Mouse (Mus musculus) hindbrain, embryonic 15.5 days (tissue): ENCODE results near the gene Zfyve27. TPM values are rescaled to one million over a fixed set of nuclear protein-coding genes. Genes with fewer than 3 reads are reported as not detected.

Source experiments
- ATAC-seq: fragments of 200-750 bp; cut with Nextera tagmentation; 2 replicates; pipeline ENCODE4 v1.8.0; 2017; ENCODE audit warnings: low read depth, moderate number of reproducible peaks, moderate TSS enrichment; ENCODE audit not compliant: low FRiP score
- H3K27ac ChIP-seq: fragments of 300-500 bp; sonication (generic); replicated peaks from 2 replicates; pipeline ENCODE4 v1.5.1; 2015; ENCODE audit warnings: mild to moderate bottlenecking, inconsistent platforms
- H3K27me3 ChIP-seq: fragments of 300-500 bp; sonication (generic); 2 replicates; pipeline ENCODE4 v1.6.1; 2015; ENCODE audit warnings: control low read depth, inconsistent platforms
- H3K36me3 ChIP-seq: fragments of 300-500 bp; sonication (generic); 2 replicates; pipeline ENCODE4 v1.6.1; 2015; ENCODE audit warnings: control low read depth, inconsistent platforms
- H3K4me1 ChIP-seq: fragments of 300-500 bp; sonication (generic); replicated peaks from 2 replicates; pipeline ENCODE4 v1.6.1; 2015; ENCODE audit warnings: control low read depth, inconsistent platforms
- H3K4me2 ChIP-seq: fragments of 300-500 bp; sonication (generic); 2 replicates; pipeline ENCODE4 v1.6.1; 2015; ENCODE audit warnings: moderate library complexity, mild to moderate bottlenecking, inconsistent platforms
- H3K4me3 ChIP-seq: fragments of 300-500 bp; sonication (generic); 2 replicates; pipeline ENCODE4 v1.5.1; 2015; ENCODE audit warnings: mild to moderate bottlenecking, inconsistent platforms
- H3K9ac ChIP-seq: fragments of 300-500 bp; sonication (generic); 2 replicates; pipeline ENCODE4 v1.6.1; 2015; ENCODE audit warnings: inconsistent platforms
- H3K9me3 ChIP-seq: fragments of 300-500 bp; sonication (generic); 2 replicates; pipeline ENCODE4 v1.6.1; 2016; ENCODE audit warnings: control low read depth, inconsistent platforms
- WGBS: fragments of 180-500 bp; shearing (Covaris S2); methylation state at CpG from one replicate; pipeline ENCODE4 v1.1.7; 2015; 5-methylcytosine and 5-hydroxymethylcytosine counted together
- polyA plus RNA-seq: library from polyadenylated mRNA; unstranded; fragments of >200 nt; fragmentation: Nextera tagmentation; extraction: Ambion mirVana; gene quantifications from 2 replicates; pipeline ENCODE4 v1.2.1, GENCODE M21; 2015

Gene Zfyve27
- polyA plus RNA-seq, 1 experiment from 2014 or later = 65.0 TPM

DNA sequence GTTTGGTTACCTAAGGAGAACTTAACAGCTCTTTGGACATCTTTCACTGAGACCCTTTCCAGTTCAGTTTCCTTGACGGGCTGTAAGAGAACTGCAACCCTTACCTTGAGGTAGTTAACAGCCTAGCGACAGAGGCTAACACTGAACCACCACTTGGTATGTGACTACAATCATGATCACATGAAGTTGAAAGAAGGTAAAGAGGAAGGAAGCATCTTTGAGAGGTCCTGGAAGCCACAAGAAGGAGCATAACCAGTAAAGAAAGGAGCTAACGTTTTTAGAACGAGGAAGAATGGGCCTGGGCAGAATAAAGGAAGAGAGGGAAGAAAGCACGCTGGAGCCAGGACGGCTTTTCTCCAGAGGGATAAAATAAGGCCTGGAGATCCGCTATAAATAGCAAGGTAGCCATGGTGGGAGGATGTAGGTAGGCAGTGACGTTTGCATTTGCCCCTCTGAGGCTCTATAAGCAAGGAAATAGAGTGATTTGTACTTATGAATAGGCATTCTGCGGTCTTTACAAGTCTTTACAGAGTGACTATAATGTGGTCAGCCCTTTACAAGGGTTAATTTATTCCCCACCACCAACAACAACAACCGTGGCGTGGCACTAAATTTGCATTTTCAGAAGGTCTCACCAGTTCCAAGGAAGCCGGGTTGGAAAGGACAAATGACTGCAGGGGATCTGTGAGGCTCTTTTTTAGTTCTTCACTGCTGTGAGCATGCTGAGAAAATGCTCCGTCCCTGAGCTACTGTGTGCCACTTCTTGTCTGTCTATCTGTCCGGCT is 34.0 kb upstream of the Zfyve27 start:
- H3K9me3 ChIP-seq = no peaks in the 10 kb centered on the region
- H3K4me2 ChIP-seq = peak overlapping the region; percentile 76
- 11% methylated on average over 14 of the region's 14 CpGs for WGBS
- ATAC-seq = no peak
- peak overlapping the region; percentile 42; the same call in 1 of the 2 replicates for H3K9ac ChIP-seq
- no peaks in the 10 kb centered on the region for H3K36me3 ChIP-seq
- peak overlapping the region; percentile 53 for H3K4me3 ChIP-seq
- H3K4me1 ChIP-seq = peaks cover 19% of the 10 kb centered on the region
- H3K27me3 ChIP-seq = no peaks in the 10 kb centered on the region
- peak overlapping the region; percentile 20 for H3K27ac ChIP-seq

DNA sequence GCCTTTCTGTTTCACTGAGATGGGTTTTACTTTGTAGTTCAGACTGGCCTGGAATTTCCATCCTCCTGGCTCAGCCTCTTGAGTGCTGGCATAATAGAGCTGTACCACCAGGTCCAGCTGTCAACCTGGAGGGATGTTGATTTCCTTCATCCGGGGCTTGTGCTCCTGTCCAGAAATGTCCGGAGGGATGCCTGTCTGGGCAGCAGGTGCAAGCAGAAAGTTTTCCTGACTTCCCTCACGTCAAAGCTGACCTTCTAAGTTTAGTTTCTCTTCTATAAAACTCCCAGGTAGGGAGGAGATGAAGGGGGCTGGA is 33.5 kb upstream of the Zfyve27 start:
- H3K9me3 ChIP-seq = no peaks in the 10 kb centered on the region
- H3K4me3 ChIP-seq = no peak overlapping the region
- 47% methylated on average over 3 of the region's 3 CpGs for WGBS
- no peak for ATAC-seq
- no peak overlapping the region for H3K9ac ChIP-seq
- H3K36me3 ChIP-seq = no peaks in the 10 kb centered on the region
- peaks cover 19% of the 10 kb centered on the region for H3K4me1 ChIP-seq
- H3K27me3 ChIP-seq = no peaks in the 10 kb centered on the region
- no peak overlapping the region for H3K4me2 ChIP-seq
- H3K27ac ChIP-seq = no peak overlapping the region

DNA sequence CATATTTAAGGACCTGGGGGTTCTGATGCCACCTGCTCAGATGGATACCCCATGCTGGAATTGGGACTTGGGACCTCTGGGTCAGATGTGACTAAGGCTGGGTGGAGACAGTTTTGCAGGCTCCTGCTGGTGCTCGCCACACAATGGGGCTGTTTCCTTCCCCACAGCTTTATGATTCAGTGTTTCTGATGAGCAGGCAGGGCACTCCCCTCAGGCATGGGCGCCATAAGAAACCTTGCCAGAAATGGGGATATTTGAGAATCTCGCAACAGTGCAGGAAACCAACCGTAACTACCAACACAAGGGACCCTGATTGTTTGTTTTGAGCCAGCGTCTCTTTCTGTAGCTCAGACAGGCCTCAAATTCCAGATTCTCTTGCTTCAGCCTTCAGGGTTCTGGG is 32.6 kb upstream of the Zfyve27 start:
- Histone ChIP-seq H3K9ac (no peak overlapping the region), H3K36me3 (no peaks in the 10 kb centered on the region), H3K4me1 (peaks cover 19% of the 10 kb centered on the region), H3K27ac (no peak overlapping the region), H3K4me3 (no peak overlapping the region), H3K27me3 (no peaks in the 10 kb centered on the region), H3K9me3 (no peaks in the 10 kb centered on the region), H3K4me2 (no peak overlapping the region)
- WGBS = 74% methylated on average over 5 of the region's 5 CpGs
- no peak for ATAC-seq

DNA sequence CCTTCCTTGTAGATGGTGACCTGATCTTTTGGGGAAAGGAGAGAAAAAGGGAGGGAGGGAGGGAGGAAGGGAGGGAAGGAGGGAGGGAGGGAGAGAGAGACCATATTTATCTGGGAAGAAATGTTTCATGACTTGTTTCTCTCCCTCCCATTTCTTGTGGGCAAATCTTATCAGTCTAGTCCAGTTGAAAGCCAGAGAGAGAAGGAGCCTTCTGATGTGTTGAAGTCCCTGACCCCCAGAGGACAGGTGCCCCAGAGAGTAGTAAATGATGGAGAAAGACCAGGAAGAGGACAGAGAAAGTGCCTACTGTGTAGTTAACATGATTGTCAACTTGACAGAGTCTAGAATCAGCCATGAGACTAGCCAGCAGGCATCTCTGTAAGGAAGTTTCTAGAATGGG is 28.7 kb upstream of the Zfyve27 start:
- Histone ChIP-seq H3K27me3 (no peaks in the 10 kb centered on the region), H3K36me3 (no peaks in the 10 kb centered on the region), H3K9me3 (no peaks in the 10 kb centered on the region), H3K4me1 (no peaks in the 10 kb centered on the region), H3K4me3 (no peak overlapping the region), H3K9ac (no peak overlapping the region), H3K27ac (no peak overlapping the region), H3K4me2 (no peak overlapping the region)
- no peak for ATAC-seq

DNA sequence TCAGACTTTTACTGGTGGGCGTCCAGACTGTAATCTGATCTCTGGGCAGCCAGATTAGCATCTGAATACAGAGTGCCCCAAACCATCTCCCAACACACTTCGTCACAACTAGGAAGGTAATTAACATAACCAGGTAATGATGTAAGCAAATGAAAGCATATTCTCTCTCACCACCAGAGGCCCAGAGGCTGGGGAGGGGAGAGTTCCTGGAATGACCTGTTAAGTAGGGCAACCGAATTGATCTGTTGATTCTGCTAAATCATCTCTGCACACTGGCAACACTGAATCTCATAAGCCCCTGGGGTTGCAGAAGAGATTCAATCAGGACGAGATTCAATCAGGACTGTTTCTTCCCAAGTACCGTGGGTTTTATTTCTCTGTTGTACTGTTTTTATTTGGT is 27.6 kb upstream of the Zfyve27 start:
- H3K4me1 ChIP-seq = no peaks in the 10 kb centered on the region
- 27% methylated on average over 5 of the region's 5 CpGs for WGBS
- H3K36me3 ChIP-seq = no peaks in the 10 kb centered on the region
- H3K9ac ChIP-seq = no peak overlapping the region
- no peak overlapping the region for H3K27ac ChIP-seq
- no peak for ATAC-seq
- no peak overlapping the region for H3K4me3 ChIP-seq
- H3K27me3 ChIP-seq = no peaks in the 10 kb centered on the region
- H3K9me3 ChIP-seq = no peaks in the 10 kb centered on the region
- H3K4me2 ChIP-seq = no peak overlapping the region

- no peak for ATAC-seq
Observed at GRCm38 (mm10) chr19:42137167-42137672, 26.5 kb upstream of the Zfyve27 start.

DNA sequence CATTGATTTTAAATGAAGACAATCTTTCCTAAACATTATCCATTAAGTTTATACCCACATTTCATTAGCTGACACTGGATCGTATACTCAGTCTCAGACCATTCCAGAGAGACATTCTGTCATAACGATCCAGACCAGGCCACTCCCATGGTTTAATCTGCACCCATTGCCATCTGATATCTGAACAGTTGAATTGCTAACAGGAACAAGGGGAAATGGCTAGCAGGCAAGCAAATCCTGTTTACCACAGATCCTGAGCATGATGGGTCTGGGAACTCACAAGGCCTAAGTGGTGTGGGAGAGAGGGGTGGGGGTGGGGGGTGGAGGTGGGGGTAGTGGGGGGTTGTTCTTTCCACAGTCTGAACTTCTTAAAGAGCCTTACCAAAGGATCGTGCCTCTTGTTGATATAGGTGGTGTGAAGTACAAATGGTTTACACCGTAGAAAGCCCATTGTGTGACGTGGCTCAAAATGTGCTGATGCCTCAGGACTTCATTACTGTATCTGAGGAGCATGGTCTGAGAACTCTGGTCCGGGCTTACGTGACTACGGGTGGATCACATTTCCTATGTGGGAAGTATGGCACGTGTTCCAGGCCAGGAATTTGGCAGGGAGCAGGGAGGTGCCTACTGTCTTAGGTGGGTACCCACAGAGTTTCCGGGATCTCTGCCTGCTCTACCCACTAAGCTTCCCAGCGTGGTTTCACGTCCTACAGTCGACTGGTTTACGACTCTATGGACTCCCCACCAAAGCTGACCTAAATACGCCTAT is 25.1 kb upstream of the Zfyve27 start:
- no peak for ATAC-seq
- WGBS = 92% methylated on average over 15 of the region's 15 CpGs

More at GRCm38 (mm10) chr19:42137167-42137672, 26.5 kb upstream of the Zfyve27 start:
- Histone ChIP-seq H3K27ac (no peak overlapping the region), H3K36me3 (no peaks in the 10 kb centered on the region), H3K27me3 (no peaks in the 10 kb centered on the region), H3K4me1 (no peaks in the 10 kb centered on the region), H3K9ac (no peak overlapping the region), H3K9me3 (no peaks in the 10 kb centered on the region), H3K4me2 (no peak overlapping the region), H3K4me3 (no peak overlapping the region)
- 94% methylated on average over 4 of the region's 4 CpGs for WGBS

GRCm38 (mm10) chr19:42139724-42140517 is 23.8 kb upstream of the Zfyve27 start:
- H3K27ac ChIP-seq = no peak overlapping the region
- no peak for ATAC-seq
- no peak overlapping the region for H3K9ac ChIP-seq
- no peaks in the 10 kb centered on the region for H3K36me3 ChIP-seq
- no peak overlapping the region for H3K4me2 ChIP-seq
- H3K4me1 ChIP-seq = no peaks in the 10 kb centered on the region
- no peak overlapping the region for H3K4me3 ChIP-seq
- no peaks in the 10 kb centered on the region for H3K27me3 ChIP-seq
- 81% methylated on average over 5 of the region's 5 CpGs for WGBS
- no peaks in the 10 kb centered on the region for H3K9me3 ChIP-seq

More for the DNA sequence above, 25.1 kb upstream of the Zfyve27 start:
- Histone ChIP-seq H3K27ac (no peak overlapping the region), H3K4me2 (no peak overlapping the region), H3K27me3 (no peaks in the 10 kb centered on the region), H3K9me3 (no peaks in the 10 kb centered on the region), H3K4me3 (no peak overlapping the region), H3K36me3 (no peaks in the 10 kb centered on the region), H3K4me1 (no peaks in the 10 kb centered on the region), H3K9ac (no peak overlapping the region)

DNA sequence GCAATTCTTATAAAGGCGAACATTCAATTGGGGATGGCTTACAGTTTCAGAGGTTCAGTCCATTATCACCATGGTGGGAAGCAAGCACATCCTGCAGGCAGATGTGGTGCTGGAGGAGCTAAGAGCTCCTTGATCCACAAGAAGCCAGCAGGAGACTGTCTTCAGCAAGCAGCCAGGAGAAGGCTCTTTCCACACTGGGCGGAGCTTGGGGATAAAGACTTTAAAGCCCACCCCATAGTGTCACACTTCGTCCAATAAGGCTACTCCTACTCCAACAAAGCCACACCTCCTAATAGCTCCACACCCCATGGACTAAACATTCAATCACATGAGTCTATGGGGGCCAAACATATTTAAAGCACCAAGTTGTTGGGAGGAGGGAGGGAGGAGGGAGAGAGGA is 21.8 kb upstream of the Zfyve27 start:
- no peaks in the 10 kb centered on the region for H3K9me3 ChIP-seq
- ATAC-seq = no peak
- WGBS = 87% methylated on average over 3 of the region's 3 CpGs
- no peaks in the 10 kb centered on the region for H3K36me3 ChIP-seq
- no peak overlapping the region for H3K9ac ChIP-seq
- no peak overlapping the region for H3K4me3 ChIP-seq
- H3K4me2 ChIP-seq = no peak overlapping the region
- no peaks in the 10 kb centered on the region; the same call in 1 of the 2 replicates for H3K4me1 ChIP-seq
- peaks cover 4% of the 10 kb centered on the region; the same call in 1 of the 2 replicates for H3K27me3 ChIP-seq
- no peak overlapping the region for H3K27ac ChIP-seq

DNA sequence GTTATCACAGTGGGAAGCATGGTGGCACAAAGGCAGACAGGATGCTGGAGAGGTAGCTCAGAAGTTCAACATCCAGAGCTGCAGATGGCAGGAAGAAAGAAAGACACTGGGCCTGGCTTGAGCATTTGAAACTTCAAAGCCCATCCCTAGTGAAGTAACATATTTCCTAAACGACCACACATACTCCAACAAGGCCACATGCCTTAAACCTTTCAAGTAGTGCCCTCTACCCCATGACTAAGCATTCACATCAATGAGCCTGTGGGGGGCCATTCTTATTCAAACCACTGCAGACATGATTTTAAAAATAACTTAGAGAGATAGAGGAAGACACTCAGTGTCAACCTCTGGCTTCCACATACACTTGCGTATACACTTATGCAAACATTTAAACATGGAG is 21.0 kb upstream of the Zfyve27 start:
- no peak overlapping the region for H3K4me3 ChIP-seq
- H3K36me3 ChIP-seq = no peaks in the 10 kb centered on the region
- peaks cover 4% of the 10 kb centered on the region; the same call in 1 of the 2 replicates for H3K27me3 ChIP-seq
- 73% methylated on average over 2 of the region's 2 CpGs for WGBS
- peaks cover 1% of the 10 kb centered on the region for H3K4me1 ChIP-seq
- H3K27ac ChIP-seq = no peak overlapping the region
- H3K9me3 ChIP-seq = no peaks in the 10 kb centered on the region
- H3K4me2 ChIP-seq = no peak overlapping the region
- H3K9ac ChIP-seq = no peak overlapping the region
- no peak for ATAC-seq

DNA sequence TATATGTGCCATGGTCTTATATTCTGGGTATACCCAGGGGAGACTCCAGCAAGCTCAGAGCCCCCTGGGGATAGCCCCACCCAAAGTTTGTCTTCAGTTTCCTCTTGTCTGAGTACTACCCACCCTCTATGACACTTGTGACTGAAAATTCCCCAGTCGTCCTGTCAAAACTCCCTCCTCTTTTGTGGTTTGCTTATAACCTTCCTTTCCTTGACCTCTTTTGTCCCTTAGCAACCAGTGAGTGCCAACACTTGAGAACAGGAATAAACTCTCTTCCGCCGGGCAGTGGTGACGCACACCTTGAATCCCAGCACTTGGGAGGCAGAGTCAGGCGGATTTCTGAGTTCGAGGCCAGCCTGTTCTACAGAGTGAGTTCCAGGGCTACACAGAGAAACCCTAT is 19.7 kb upstream of the Zfyve27 start:
- WGBS = 60% methylated on average over 6 of the region's 6 CpGs
- no peak for ATAC-seq

More for the DNA sequence above, 19.7 kb upstream of the Zfyve27 start:
- Histone ChIP-seq H3K27me3 (peaks cover 7% of the 10 kb centered on the region; the same call in 1 of the 2 replicates), H3K4me1 (peaks cover 14% of the 10 kb centered on the region), H3K27ac (no peak overlapping the region), H3K9ac (no peak overlapping the region), H3K4me2 (no peak overlapping the region), H3K36me3 (no peaks in the 10 kb centered on the region), H3K9me3 (no peaks in the 10 kb centered on the region), H3K4me3 (no peak overlapping the region)
